Mouse (Mus musculus) megakaryocyte, embryonic 14.5 days (primary cell): ENCODE measurements around the gene Hist1h2bk.

Experiments used
- FLI1 ChIP-seq: IDR thresholded peaks from 2 replicates; pipeline ENCODE4 v1.6.1; 2012; ENCODE audit warnings: low read length, inconsistent platforms, mixed read lengths
- GATA1 ChIP-seq: IDR thresholded peaks from 3 replicates; pipeline ENCODE4 v1.6.1; 2012; ENCODE audit warnings: mixed read lengths, low read length, inconsistent platforms, borderline replicate concordance

- TF ChIP-seq FLI1 (no peak), GATA1 (no peak)
Measured at GRCm38 (mm10) chr13:22051523-22051859, 15.8 kb downstream of the Hist1h2bk start.
